Mouse (Mus musculus) erythroid progenitor cell, adult 5-6 weeks (primary cell): Measurements from ENCODE around the gene 1700109H08Rik. TPM values are rescaled to one million over a fixed set of nuclear protein-coding genes. Genes with fewer than 3 reads are reported as not detected.
"Not testable (repeated sequence)": the region's sequence is repeated elsewhere in the genome, so short reads cannot be mapped to it uniquely, and the experiment has no call there.

ENCODE experiments used
- ATAC-seq: replicated peaks from 2 replicates; pipeline ENCODE4 v1.8.0; 2016; ENCODE audit warnings: moderate number of reproducible peaks, mild to moderate bottlenecking, moderate TSS enrichment, inconsistent platforms; ENCODE audit not compliant: poor library complexity, low FRiP score, severe bottlenecking
- total RNA-seq, 2 experiments: library from RNA; stranded (forward) in 1 of 2; stranded (reverse) in 1 of 2; fragments of 150-400 nt in 1 of 2; fragments of 186-747, 209-891 nt in 1 of 2; gene quantifications; 2 replicates each; pipeline versions ENCODE4 v1.2.3 to v1.2.4; 2015 to 2017; ENCODE audit warnings: low replicate concordance in 2 of 2

Gene 1700109H08Rik
- total RNA-seq (2015; ENCODE audit: low replicate concordance) (32.4 and 38.6 TPM in 2 replicates), total RNA-seq (2017; ENCODE audit: low replicate concordance) (6.7 and 30.4 TPM in 2 replicates)

GRCm38 (mm10) chr5:3571266-3571665, at the start of gene 1700109H08Rik:
1700109H08Rik (plus strand) TSS chr5:3571566.
- ATAC-seq, result no peak

GRCm38 (mm10) chr5:3521741-3522140, 49.6 kb upstream of the 1700109H08Rik start:
- no peak for ATAC-seq

GRCm38 (mm10) chr5:3522826-3523225, 48.5 kb upstream of the 1700109H08Rik start:
- ATAC-seq, result no peak

- no peak for ATAC-seq
These were observed 44.2 kb upstream of the 1700109H08Rik start for GRCm38 (mm10) chr5:3527041-3527691.

- ATAC-seq, result no peak
These were observed 41.7 kb upstream of the 1700109H08Rik start for GRCm38 (mm10) chr5:3529585-3530189.

- not testable (repeated sequence) for ATAC-seq
These were observed 39.3 kb upstream of the 1700109H08Rik start for GRCm38 (mm10) chr5:3532048-3532447.

GRCm38 (mm10) chr5:3536592-3537212, 34.7 kb upstream of the 1700109H08Rik start:
- ATAC-seq, result no peak

GRCm38 (mm10) chr5:3538505-3539472, 32.6 kb upstream of the 1700109H08Rik start:
- no peak for ATAC-seq

- no peak for ATAC-seq
These were observed 29.5 kb upstream of the 1700109H08Rik start for GRCm38 (mm10) chr5:3541871-3542270.

- ATAC-seq, result peak; percentile 94
These were observed 27.5 kb upstream of the 1700109H08Rik start, which contains the start of gene Fam133b for GRCm38 (mm10) chr5:3543629-3544479. Fam133b (plus strand) TSS chr5:3543833.

- 0 out of 2 replicates have a peak, but pooled peaks have one; percentile 13 for ATAC-seq
These were observed 26.9 kb upstream of the 1700109H08Rik start for GRCm38 (mm10) chr5:3544480-3544769.

- ATAC-seq, result no peak
These were observed 25.1 kb upstream of the 1700109H08Rik start for GRCm38 (mm10) chr5:3546226-3546625.

GRCm38 (mm10) chr5:3551481-3551880, 19.9 kb upstream of the 1700109H08Rik start:
- ATAC-seq, result no peak

GRCm38 (mm10) chr5:3554198-3554597, 17.2 kb upstream of the 1700109H08Rik start:
- no peak for ATAC-seq

GRCm38 (mm10) chr5:3574825-3575224, 3.5 kb downstream of the 1700109H08Rik start:
- ATAC-seq, result no peak

- no peak for ATAC-seq
These were observed 6.6 kb downstream of the 1700109H08Rik start for GRCm38 (mm10) chr5:3577939-3578338.

- ATAC-seq, result no peak
These were observed 7.7 kb downstream of the 1700109H08Rik start for GRCm38 (mm10) chr5:3579066-3579465.

GRCm38 (mm10) chr5:3595693-3596398, 24.5 kb downstream of the 1700109H08Rik start, which contains the start of gene Pex1:
Pex1 (plus strand) TSS chr5:3596066.
- ATAC-seq, result peak; percentile 92
